Mouse (Mus musculus) ovary, adult 18-20 months (tissue): ENCODE data around the gene Ess2.

Source experiments
- DNase-seq: peaks from one replicate; pipeline ENCODE4 v3.0.0; 2022; ENCODE audit warnings: low spot score, mixed read lengths

Ess2 gene

DNA sequence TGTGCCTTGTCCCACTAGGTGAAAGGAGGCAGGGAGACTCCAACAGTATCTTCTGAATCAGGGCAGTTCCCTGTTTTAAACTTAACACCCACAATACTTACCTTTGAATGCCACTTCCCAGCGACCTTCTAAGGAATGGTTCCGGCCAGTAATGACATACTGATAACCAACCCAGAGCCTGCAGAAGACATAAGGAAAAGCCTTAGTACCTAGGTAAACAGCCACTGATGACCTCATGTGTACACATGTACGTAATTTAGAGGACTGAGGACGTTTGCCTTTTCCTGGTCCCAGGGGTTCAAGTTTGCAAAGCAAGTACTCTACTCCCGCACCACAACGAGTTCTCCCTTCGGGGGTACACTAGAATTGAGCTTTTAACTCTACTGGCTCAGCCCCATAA, 54.0 kb downstream of the Ess2 start:
- DNase-seq: no peak

DNA sequence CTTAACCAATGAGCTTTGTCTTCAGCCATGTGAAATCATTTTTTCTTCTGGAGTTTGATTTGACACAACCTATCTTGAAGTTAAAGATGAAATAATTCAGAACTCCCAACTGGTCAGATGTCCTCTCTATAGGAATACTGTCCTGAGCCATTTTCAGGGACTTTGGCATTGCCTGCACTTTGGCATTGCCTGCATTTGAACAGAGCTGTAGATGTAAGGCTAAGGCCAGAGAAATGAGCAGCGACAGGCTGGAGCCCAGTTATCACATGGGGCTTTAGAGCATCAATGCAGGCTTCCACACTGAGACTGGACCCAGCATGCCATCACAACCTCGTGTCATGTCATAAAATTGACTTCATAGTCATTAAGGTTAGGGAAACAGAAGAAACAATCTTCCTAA, 57.9 kb downstream of the Ess2 start:
- DNase-seq: no peak

DNA sequence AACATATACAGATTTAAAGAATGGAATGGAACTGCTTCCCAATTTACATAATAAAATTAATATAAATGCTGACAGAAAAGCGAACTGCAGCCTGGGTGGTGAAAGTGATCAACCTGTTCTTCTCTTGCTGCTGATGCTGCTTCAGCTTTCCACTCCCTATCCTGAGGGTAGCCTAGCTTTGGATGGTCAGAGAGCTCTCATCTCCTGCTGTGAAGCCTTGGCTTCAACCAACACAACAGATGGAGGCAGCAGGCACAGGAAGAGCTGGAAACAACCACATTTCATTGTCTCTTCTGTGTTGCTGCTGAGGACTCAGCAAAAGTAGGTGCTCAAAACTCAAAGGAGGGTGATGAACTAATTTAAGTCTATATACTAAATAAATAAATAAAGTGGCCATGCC, 59.3 kb downstream of the Ess2 start:
- no peak for DNase-seq

DNA sequence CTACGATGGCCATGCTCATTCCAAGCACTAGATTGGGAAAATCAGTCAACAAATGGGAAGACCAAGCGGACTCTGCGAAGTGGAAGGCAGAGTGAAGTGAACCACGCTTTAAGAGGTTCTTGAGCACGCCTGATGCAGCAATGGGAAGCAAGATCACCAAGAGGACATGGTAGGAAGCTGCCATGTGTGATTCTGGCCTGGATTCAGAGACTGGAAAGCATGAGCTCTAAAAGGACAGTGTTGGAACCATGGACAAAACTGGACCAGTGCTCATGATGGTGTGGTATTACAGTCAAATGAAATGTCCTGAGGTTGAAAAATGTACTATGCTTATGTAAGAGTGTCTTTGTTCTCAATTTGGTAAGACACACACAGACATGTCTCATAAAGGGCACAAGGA, 59.8 kb downstream of the Ess2 start:
- DNase-seq: no peak
